Mouse (Mus musculus): ENCODE measurements around the gene Adpgk. TPM values are rescaled to one million over a fixed set of nuclear protein-coding genes. Genes with fewer than 3 reads are reported as not detected.
"Not testable (repeated sequence)": the region's sequence is repeated elsewhere in the genome, so short reads cannot be mapped to it uniquely, and the experiment has no call there.

The Adpgk gene
- total RNA-seq, 1 experiment from 2014 or later: 44.6 TPM

DNA sequence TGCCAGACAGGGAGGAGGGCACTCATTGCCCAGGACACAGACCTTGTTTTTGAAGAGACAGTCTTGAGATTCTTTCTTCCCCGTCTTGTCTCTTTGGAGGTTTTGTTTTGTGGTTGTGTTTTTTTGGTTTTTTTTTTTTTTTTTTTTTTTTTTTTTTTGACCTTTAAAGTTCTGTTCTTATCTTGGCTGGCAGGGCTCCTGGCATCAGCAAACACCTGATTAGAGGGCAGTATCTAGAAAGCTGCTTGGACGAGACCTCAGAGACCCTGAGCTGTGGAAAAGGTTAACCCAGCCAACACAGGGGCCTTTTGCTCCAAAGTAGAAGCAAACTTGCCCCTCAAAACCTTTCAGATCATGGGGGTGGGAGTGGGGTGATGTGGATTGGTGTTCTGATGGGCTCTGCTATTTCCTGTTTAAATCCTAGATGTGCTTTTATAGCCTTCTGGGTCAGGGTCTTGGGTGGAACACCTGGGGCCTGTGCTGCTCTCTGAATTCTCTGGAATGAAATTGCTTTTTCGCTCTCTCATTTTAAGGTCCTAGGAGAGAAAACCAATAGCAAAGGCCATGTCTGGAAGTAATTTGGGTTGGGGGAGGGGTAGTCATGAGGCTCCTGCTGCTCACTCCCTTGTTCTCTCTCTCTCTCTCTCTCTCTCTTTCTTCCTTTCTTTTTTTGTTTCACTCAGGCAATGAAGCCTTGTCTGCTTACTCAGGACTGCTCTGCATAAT is 2.5 kb upstream of the Adpgk start:
- ATAC-seq (replicated peaks; ENCODE audit: low read depth, poor library complexity, severe bottlenecking): no peak

DNA sequence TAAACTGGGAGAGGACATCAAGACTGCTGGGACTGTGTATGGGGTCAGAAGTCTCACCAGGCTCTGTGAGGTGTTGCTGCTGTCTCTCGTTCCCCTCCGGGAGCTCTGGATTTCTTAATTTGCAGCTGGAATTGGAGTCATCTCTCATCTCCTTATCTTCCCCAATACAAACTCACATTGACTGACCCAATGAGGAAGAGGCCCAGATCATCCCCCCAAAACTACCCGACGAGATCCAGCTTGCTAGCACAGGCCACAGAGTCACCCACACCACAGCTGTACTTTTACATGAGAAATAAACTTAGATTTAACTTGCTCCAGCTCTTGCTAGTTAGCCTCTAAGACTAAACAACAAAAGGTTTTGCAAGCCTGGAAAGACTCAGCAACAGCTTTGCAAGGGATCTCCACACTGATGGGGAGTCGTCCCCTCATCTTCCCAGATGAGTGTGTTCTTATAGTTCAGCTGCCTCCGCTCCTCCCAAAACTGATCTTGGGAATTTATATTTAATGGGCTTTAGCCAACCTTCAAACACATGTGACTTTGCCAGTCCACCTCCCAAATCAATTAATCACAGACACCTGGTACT is 1.7 kb upstream of the Adpgk start:
- no peak for ATAC-seq (replicated peaks; ENCODE audit: low read depth, poor library complexity, severe bottlenecking)

DNA sequence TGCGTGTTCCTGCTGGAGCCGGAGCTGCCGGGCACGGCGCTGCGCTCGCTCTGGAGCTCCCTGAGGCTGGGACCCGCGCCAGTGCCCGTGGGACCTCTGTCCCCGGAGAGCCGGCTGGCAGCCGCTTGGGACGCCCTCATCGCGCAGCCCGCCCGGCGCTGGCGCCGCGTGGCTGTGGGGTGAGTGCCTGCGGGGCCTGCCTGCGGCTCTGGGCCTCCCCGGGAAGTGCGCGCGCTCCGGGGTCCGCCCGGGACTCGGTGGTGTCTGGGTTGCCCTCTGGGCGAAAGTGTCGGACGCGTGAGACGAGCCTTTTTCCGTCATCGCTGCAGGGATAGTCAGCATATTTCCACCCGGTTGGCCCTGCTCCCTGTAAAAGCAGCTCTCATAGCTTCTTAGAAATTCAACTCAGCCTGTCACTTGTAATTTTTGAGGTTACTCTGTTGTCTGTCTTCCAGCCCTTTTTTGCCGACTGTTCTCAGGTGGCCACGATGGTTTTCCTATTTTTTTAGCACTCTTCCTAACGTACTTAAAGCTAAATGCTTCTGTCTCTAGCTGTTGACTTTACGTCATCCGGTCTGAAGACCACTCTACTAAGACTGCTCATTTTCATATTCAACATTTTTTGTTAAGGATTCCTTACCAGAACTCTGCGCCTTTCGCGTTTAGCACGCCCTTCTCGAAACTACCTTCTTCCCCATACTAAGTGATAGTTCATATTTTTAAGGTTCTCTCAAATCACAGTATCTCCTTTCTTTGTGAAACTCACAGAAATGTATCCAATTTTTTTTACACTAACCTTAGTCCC is 532 bp downstream of the Adpgk start:
- no peak for ATAC-seq (replicated peaks; ENCODE audit: low read depth, poor library complexity, severe bottlenecking)

DNA sequence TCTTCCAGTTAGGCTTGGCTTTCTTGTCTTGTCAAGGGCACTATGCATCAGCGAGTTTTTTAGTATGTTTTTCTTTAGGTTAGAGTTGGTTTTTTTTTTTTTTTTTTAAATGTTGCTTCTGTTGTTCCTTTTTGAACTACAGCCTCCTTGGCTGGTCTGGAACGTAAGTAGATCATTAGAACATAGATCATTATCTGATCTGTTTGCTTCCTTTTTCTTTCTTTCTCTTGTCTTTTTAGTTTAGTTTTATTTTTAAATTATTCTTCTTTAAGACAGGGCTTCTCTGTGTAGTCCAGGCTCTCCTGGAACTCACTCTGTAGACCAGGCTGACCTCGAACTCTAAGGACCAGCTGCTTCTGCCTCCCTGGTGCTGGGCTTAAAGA is 1.1 kb downstream of the Adpgk start:
- ATAC-seq (replicated peaks; ENCODE audit: low read depth, poor library complexity, severe bottlenecking): no peak

DNA sequence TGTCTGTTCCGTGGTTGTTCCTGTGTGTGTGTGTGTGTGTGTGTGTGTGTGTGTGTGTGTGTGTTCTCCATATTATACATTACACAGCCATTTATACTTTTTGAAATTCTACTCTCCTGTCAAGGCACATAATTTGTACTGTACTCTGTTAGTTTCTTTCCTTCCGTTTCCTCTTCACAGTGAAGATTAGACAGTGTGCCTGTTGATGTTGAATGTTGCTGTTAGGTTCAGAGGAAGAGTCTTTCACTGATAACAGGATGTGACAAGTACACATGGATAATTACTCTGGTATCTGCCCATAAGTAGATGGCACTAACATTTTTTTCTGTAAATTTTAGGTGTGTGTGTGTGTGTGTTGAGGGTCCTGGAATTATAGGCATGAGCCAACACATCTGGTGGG is 5.1 kb downstream of the Adpgk start:
- no peak for ATAC-seq (replicated peaks; ENCODE audit: low read depth, poor library complexity, severe bottlenecking)

DNA sequence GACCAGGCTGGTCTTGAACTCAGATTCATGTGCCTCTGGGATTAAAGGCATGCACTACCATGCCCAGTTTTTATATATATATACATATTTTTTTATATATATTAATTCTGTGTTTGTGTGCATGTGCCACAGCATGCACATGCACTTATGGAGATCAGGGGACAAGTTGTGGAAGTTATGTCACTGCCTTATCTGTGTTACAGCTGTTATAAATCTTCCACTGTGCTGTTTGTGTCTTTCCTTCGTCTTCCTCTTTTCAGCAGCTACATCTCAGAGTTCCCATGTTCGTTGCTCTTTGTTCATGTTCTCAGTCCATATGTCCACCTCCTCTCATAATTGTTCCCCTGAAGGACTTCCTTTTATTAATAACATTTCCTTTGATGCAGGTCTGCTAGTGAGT is 16.5 kb downstream of the Adpgk start:
- ATAC-seq (replicated peaks; ENCODE audit: low read depth, poor library complexity, severe bottlenecking): no peak

DNA sequence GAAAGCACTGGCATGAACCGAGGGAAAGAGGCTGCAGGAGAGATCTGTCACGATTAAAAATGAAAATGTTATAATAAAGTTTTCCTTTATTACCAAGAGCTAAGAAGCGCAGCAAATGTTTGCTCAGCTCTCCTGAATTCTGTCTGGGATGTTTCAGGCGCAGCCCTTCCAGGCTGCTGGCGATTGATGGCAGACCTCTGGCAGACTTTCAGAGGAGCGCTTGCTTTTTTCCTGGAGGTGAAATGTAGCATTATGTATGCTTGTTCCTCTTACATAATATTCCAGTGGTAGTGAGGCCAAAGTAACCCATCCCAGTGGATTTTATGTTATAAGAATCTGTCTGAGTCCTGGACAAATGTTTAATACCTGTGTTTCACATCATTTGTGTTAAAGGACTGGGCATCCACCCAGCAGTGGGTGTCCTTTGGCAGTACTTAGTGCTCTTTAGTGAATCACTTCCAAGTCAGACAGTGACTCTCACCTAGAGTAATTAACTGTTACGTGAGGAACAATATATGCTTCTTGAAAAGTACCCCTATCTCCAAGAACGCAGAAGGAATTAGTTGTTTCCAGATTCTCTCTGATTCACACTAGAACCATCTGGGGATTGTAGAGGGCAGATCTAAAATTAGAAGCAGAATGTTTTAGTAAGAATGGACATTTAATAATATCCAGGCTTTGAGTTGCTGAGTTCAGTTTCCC is 19.4 kb downstream of the Adpgk start:
- no peak for ATAC-seq (replicated peaks; ENCODE audit: low read depth, poor library complexity, severe bottlenecking)

DNA sequence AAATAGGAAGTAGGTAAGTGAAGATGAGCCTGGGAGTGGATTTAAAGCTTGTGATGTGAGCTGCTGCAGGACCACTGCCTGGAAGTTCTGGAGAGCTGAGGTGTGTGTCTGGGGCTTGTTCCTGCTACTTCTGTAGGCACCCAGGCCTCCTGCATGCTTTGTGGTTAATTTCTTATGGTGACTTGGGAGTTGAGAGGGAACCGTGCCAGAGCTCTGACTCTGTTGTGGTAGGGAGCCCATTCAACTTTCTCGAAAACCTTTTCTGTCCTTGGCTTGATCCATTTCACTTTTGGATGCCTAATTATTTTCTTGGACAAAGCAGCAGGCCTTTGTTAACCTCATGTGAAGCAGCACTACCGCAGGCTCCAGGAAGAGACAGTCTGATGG is 19.9 kb downstream of the Adpgk start:
- no peak for ATAC-seq (replicated peaks; ENCODE audit: low read depth, poor library complexity, severe bottlenecking)

DNA sequence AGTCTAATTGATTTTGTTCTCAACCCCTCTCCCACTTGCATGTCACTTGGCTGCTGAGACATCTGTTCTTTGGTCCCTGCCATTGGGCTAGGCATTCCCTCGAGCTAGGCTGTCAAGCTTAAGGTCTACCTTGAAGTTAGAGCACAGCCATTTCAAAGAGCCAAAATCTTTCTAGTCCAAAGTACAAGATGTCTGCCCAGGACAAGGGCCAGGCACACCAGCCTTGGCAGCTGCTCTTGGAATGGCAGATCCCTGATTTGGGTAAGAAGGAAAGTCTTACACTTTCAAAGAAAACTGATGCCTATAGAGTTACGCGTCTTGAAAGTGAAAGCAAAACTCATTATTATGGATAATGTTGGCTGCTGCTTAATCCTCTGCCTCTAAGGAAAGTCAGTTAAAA is 24.8 kb downstream of the Adpgk start:
- no peak for ATAC-seq (replicated peaks; ENCODE audit: low read depth, poor library complexity, severe bottlenecking)

DNA sequence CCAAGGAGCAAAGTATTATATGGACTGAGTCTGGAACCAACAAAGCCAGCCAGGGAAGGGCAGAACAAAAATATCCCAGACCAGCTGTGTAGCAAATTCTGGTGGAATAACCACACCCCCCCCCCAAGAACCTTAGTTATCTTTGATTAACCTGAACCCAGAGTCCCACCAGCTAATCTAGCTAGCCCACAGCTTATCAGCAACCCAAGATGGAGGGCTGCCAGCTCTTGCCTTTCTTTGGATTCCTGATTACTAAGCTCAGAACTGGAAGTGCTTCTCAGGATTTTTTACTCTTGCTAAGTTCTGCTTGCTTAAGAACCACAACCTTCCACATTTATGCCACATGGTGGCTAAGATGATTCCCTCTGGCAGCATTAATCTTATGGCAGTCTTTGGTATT is 33.0 kb downstream of the Adpgk start:
- ATAC-seq (replicated peaks; ENCODE audit: low read depth, poor library complexity, severe bottlenecking): no peak

DNA sequence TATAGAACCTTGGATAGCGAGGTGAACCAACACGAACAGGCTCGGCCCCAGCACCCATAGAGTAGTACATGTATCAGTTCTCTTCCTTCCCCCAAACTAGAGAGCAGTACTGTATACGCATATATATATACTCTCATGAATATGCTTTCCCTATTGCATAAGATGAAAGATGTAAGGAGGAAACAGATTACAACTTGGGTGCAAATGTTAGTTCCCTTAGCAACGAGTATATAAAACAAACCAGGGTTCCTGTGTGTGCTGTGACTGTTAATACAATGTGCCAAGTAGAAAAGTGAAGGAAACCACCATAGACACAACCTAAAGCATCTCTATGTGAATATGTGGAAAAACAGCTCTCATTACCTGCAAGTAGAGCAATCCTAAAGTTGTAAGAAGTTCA is 38.7 kb downstream of the Adpgk start:
- ATAC-seq (replicated peaks; ENCODE audit: low read depth, poor library complexity, severe bottlenecking): no peak

DNA sequence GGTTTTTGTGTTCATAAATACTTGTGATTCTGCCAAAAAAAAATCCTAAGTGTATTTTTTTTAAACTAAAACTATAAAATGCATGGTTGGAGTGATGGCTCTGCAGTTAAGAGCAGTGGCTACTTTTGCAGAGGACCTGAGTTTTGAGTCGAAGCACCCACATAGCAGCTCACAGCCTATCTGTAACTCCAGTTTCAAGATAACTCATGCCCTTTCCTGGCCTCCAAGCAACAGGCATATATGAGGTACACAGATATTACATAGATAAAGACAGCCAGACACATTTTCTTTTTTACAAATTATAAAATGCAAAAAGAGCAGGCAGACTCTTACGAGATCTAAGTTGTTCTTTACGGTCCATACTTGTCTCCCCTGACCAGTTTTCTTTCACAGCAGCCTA is 45.2 kb downstream of the Adpgk start:
- ATAC-seq (replicated peaks; ENCODE audit: low read depth, poor library complexity, severe bottlenecking): no peak

DNA sequence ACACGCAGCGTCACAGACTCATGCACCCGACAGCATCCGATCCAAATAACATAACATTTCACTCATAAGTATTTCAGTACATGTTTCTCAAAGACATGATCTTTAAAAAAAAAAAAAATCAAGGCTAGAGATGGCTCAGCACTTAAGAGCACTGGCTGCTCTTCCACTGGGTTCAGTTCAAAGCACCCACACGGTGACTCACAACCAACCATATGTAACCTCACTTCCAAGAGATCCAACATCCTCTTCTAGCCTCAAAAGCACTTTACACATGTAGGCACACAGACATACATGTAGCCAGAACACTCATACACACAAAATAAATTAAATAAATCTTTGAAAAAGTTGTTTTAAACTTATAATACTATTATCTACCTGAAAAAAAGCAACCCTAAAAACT is 46.5 kb downstream of the Adpgk start:
- no peak for ATAC-seq (replicated peaks; ENCODE audit: low read depth, poor library complexity, severe bottlenecking)

DNA sequence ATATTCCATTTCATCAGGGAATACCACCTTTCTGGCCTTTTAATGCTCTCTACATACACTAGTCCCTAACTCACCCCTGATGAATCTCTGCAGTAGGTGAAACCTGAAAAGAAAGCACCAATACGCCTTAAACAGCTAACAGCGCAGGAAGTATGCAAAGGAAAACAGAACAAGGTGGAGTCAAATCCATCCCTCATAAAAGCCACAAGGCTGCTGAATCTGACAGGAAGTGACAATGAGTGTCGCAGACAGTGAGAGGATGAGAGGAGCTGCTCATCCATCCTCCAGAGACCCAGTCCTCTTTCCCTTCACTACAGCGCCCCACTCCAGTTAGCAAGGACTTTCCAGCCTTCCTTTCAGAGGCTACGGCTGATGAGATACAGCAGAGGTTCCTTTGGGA is 47.1 kb downstream of the Adpgk start:
- no peak for ATAC-seq (replicated peaks; ENCODE audit: low read depth, poor library complexity, severe bottlenecking)

DNA sequence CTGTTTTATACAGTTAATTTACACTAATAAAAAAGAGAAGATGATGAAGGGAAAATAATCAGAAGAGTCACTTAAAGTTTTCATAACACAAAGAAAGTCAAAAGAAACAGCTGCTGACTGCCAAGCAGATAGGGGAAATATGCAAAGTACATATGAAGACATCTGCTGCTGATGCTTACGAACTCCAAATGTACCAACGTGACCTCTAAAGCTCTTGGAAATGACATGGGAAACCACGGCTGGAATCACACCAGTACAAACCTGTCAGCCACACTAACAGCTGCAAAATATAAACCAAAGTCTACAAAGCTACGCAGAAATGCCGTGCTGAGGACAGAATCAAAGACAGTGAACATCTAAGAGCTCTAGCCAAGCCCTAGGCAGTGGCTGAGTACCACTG is 47.7 kb downstream of the Adpgk start:
- no peak for ATAC-seq (replicated peaks; ENCODE audit: low read depth, poor library complexity, severe bottlenecking)

DNA sequence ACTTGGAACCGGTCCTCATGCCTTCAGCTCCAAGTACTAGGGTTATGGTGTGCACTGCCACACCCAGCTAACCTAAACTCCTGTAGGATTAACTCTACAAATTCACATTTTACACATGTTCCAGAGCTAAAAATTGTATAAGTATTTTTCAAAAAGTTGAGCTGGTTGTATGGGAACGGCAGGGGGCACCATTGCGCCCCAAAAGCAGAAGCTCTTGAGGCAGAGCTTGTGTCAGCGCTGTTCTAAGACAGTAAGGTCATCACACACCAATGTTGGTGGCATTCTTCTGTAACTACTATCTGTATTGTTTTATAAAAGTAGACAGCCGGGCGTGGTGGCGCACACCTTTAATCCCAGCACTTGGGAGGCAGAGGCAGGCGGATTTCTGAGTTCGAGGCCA is 48.6 kb downstream of the Adpgk start:
- peak; percentile 63; the same call in 1 of the 2 replicates for ATAC-seq (replicated peaks; ENCODE audit: low read depth, poor library complexity, severe bottlenecking)

DNA sequence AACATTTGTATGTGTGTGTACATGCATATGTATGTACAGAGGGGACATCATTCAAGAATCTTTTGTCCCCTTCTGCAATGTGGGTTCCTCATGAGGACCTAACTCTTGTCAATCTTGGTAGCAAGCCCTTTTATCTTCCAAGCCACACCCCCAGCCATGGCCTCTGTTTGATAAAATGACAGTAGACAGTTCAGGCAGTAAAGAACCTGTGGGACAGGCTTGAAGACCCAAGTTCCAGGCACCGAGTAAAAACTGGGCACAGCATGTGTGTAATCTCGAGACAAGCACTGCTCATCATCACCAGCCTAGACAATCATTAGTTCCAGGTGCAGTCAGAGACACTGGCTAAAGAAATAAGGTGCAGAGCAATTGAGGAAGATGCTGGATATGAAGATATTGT is 54.8 kb downstream of the Adpgk start:
- ATAC-seq (replicated peaks; ENCODE audit: low read depth, poor library complexity, severe bottlenecking): no peak

DNA sequence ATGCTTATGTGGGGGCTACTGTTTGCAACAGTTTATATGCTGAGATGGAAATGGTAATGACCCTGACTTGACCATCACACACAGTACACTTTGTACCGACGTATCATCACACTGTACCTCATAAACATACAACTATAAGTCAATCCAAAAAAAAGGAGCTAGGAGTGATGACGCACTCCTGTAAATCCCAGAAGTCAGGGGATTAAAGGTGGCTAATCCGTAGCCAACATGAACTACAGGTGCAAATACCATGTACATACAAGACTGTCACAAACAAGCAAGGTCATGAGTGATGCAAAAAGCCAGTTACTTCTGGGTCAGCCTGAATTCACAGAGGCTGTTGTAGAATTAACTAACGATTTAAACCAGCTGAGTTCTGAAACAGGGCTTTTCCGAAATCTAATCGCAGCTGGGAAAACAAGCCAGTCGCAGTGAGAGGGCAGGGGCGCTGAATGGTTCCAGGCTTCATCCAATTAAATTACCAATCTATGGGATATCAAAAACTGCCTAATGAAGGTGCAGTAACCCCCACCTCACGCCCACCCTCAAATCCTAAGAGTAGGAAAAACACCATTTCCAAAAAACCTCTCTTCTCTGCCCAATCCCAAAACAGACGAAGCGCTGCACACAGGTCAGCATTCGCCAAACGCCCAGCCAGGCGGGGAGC is 61.4 kb downstream of the Adpgk start:
- no peak for ATAC-seq (replicated peaks; ENCODE audit: low read depth, poor library complexity, severe bottlenecking)

DNA sequence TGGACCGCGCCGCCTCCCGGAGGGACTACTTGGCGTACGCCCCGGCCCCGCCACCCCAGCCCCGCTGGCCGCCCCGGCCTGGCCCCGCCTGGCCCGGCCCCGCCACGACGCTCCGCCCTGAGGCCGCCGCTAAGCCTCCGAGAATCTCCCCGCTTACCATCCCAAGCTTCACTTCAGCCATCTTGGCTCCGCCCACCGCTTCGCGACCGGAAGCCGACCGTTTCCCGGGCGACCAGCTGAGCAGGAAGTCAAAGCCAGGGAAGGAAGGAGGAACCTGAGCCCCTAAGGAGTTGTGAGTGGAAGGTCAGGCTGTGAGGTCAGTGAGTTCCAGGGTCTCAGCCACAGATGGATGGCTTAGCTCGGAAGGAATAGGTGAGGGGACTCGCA is 61.9 kb downstream of the Adpgk start, which contains the start of gene Bbs4:
Bbs4 (minus strand) TSS at position 256 of the 387 bp plus-strand sequence.
- peak; percentile 99 for ATAC-seq (replicated peaks; ENCODE audit: low read depth, poor library complexity, severe bottlenecking)

DNA sequence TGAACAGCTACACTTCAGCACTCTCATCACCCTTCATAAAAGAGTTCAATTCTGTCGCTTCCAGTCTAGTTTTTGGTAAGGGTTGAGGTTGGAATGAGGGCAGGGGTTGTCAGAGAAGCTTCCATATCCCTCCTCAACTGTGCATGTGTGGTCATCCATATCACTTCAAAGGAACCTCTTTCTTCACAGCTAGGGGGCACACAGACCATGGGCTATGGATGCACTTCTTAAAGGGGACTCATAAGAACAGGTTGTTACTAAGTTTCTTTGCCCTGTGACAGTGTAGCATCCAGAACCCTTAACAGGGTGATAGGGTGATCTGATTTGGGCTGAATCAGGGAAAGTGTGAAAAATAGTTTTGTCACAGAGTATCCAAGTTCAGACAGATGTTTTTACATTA is 66.7 kb downstream of the Adpgk start:
- not testable (repeated sequence) for ATAC-seq (replicated peaks; ENCODE audit: low read depth, poor library complexity, severe bottlenecking)

All from common myeloid progenitor, adult 5-6 weeks (primary cell).